Mouse (Mus musculus) common myeloid progenitor, adult 5-6 weeks (primary cell): ENCODE data around the gene Tnc. TPM values are rescaled to one million over a fixed set of nuclear protein-coding genes. Genes with fewer than 3 reads are reported as not detected.

Source experiments
- total RNA-seq: library from RNA; stranded (forward); fragments of 200-1000, 187-1606 nt; gene quantifications from 2 replicates; pipeline ENCODE4 v1.2.3, GENCODE M21; 2017

Tnc gene
- total RNA-seq, 1 experiment from 2014 or later: 0.05 TPM

Other genes with a start within 250 kb of the Tnc start
- 1.1 and 2.3 TPM in 2 replicates for gene Tnfsf8, start 185.7 kb downstream of the Tnc start, total RNA-seq